Mouse (Mus musculus) embryonic facial prominence, embryonic 15.5 days (tissue): ENCODE measurements around the gene Tiam1. TPM values are rescaled to one million over a fixed set of nuclear protein-coding genes. Genes with fewer than 3 reads are reported as not detected.

Experiments
- ATAC-seq: fragments of 200-750 bp; cut with Nextera tagmentation; 2 replicates; pipeline ENCODE4 v1.8.0; 2017; ENCODE audit warnings: low read depth, moderate TSS enrichment; ENCODE audit not compliant: insufficient number of reproducible peaks, low FRiP score, low TSS enrichment
- H3K27ac ChIP-seq: fragments of 300-500 bp; sonication (generic); replicated peaks from 2 replicates; pipeline ENCODE4 v1.5.1; 2015; ENCODE audit warnings: mild to moderate bottlenecking, inconsistent platforms
- H3K27me3 ChIP-seq: fragments of 300-500 bp; sonication (generic); 2 replicates; pipeline ENCODE4 v1.6.1; 2015; ENCODE audit warnings: inconsistent platforms
- H3K36me3 ChIP-seq: fragments of 300-500 bp; sonication (generic); 2 replicates; pipeline ENCODE4 v1.6.1; 2015; ENCODE audit warnings: mild to moderate bottlenecking, inconsistent platforms
- H3K4me1 ChIP-seq: fragments of 300-500 bp; sonication (generic); 2 replicates; pipeline ENCODE4 v1.6.1; 2015; ENCODE audit warnings: inconsistent platforms
- H3K4me2 ChIP-seq: fragments of 300-500 bp; sonication (generic); replicated peaks from 2 replicates; pipeline ENCODE4 v1.6.1; 2015; ENCODE audit warnings: mild to moderate bottlenecking, inconsistent platforms
- H3K4me3 ChIP-seq: fragments of 300-500 bp; sonication (generic); replicated peaks from 2 replicates; pipeline ENCODE4 v1.5.1; 2015; ENCODE audit warnings: mild to moderate bottlenecking, inconsistent platforms
- H3K9ac ChIP-seq: fragments of 300-500 bp; sonication (generic); 2 replicates; pipeline ENCODE4 v1.6.1; 2015; ENCODE audit warnings: inconsistent platforms
- H3K9me3 ChIP-seq: fragments of 300-500 bp; sonication (generic); replicated peaks from 2 replicates; pipeline ENCODE4 v1.6.1; 2016; ENCODE audit warnings: inconsistent platforms
- WGBS: fragments of 180-500 bp; shearing (Covaris S2); methylation state at CpG from one replicate; pipeline ENCODE4 v1.1.7; 2015; 5-methylcytosine and 5-hydroxymethylcytosine counted together
- polyA plus RNA-seq: library from polyadenylated mRNA; unstranded; fragments of >200 nt; fragmentation: Nextera tagmentation; extraction: Ambion mirVana; gene quantifications from 2 replicates; pipeline ENCODE4 v1.2.1, GENCODE M21; 2015

The Tiam1 gene
- polyA plus RNA-seq, 1 experiment from 2014 or later = 45.3 TPM

DNA sequence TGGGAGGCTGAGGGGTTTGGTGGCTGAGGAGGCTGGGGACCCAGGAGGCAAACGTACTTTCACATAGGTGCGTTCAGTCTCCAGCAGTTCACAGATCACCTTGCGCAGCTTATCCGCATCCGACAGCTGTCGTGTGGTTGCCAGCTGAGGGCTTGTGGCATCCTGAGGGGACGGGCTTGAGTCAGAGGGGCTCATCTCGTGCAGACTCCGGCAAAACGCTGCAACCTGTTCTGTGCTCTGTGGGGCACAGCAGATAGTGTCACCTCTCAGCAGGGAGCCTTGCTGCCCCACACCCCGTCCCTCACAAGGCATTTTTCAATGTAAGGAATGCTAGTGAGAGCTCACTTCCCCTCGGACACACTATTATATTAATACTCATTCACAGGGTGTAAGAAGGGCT, 330.7 kb downstream of the Tiam1 start:
- H3K36me3 ChIP-seq = peaks cover 26% of the 10 kb centered on the region
- 77% methylated on average over 12 of the region's 12 CpGs for WGBS

DNA sequence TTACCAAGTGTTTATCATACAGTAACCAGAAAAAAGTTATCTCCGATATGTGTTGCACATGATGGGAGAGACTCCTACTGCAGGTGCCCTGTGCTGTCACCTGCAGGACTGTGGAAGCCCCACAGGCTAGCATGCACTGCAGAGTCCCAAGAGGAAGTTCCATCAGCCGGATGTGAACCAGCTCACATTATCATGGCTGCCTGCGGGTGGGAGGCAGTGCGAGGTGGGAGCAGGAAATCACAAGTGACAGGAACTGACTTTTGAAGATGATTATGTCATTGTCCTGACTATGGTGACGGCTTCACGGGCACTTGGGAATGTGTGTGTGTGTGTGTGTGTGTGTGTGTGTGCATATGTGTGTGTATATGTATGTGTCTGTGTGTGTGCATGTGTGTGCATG, 333.2 kb downstream of the Tiam1 start:
- Histone ChIP-seq H3K9ac (no peak overlapping the region), H3K36me3 (peaks cover 26% of the 10 kb centered on the region), H3K4me1 (peaks cover 6% of the 10 kb centered on the region; the same call in 1 of the 2 replicates), H3K4me2 (no peak overlapping the region), H3K27me3 (no peaks in the 10 kb centered on the region), H3K4me3 (no peak overlapping the region), H3K9me3 (no peaks in the 10 kb centered on the region), H3K27ac (no peak overlapping the region)
- WGBS = 86% methylated on average over 6 of the region's 6 CpGs
- no peak for ATAC-seq

More for the DNA sequence above, 330.7 kb downstream of the Tiam1 start:
- H3K4me1 ChIP-seq = peaks cover 10% of the 10 kb centered on the region; the same call in 1 of the 2 replicates
- no peak overlapping the region for H3K27ac ChIP-seq
- no peak overlapping the region for H3K4me3 ChIP-seq
- H3K9me3 ChIP-seq = no peaks in the 10 kb centered on the region
- ATAC-seq = no peak
- no peak overlapping the region for H3K9ac ChIP-seq
- H3K27me3 ChIP-seq = no peaks in the 10 kb centered on the region
- H3K4me2 ChIP-seq = no peak overlapping the region

DNA sequence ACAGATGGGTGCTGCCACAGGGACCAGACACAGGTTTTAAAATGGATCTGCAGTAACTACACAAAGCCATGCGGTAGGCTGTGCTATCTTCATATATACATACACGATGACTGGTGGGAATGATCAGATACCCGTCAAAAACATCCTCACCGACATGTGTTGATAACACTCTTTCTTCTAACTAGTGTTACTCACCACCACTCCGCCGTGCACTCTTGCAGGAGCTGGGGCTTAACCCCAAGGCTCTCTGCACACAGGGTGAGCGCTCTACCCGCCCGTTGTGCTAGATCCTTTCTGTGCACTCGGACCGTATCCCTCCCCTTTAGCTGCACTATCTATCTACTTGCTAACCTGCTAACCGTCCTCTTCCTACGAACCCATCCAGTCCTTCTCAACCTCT, 335.4 kb downstream of the Tiam1 start:
- Histone ChIP-seq H3K9me3 (no peaks in the 10 kb centered on the region), H3K9ac (no peak overlapping the region), H3K27me3 (no peaks in the 10 kb centered on the region), H3K4me1 (peaks cover 6% of the 10 kb centered on the region; the same call in 1 of the 2 replicates), H3K36me3 (peaks cover 47% of the 10 kb centered on the region), H3K4me3 (no peak overlapping the region), H3K27ac (no peak overlapping the region), H3K4me2 (no peak overlapping the region)
- ATAC-seq = no peak
- WGBS = 79% methylated on average over 13 of the region's 13 CpGs

DNA sequence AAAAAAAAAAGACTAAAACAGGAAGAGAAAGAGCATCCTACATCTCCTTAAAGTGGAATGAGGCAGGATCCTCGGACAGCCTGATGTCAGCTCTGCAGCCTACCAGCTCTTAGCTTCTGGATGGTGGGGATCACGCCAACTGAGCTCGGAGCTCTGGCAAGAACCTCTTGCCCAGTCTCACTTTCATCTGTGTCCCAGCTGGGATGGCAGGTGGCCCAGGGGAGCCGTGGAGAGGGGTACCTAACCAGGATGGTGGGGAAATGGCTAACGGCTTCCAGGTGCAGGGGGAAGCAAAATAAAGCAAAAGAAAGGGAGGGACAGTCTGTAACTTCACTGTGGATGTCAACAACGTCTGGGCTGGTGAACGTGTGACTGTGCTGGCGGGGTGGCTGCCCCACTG, 337.6 kb downstream of the Tiam1 start:
- no peak overlapping the region for H3K27ac ChIP-seq
- no peak overlapping the region for H3K4me2 ChIP-seq
- H3K9me3 ChIP-seq = no peaks in the 10 kb centered on the region
- ATAC-seq = no peak
- WGBS = 44% methylated on average over 8 of the region's 8 CpGs
- H3K4me3 ChIP-seq = no peak overlapping the region
- peaks cover 6% of the 10 kb centered on the region; the same call in 1 of the 2 replicates for H3K4me1 ChIP-seq
- H3K36me3 ChIP-seq = peaks cover 42% of the 10 kb centered on the region
- H3K27me3 ChIP-seq = no peaks in the 10 kb centered on the region
- H3K9ac ChIP-seq = no peak overlapping the region

DNA sequence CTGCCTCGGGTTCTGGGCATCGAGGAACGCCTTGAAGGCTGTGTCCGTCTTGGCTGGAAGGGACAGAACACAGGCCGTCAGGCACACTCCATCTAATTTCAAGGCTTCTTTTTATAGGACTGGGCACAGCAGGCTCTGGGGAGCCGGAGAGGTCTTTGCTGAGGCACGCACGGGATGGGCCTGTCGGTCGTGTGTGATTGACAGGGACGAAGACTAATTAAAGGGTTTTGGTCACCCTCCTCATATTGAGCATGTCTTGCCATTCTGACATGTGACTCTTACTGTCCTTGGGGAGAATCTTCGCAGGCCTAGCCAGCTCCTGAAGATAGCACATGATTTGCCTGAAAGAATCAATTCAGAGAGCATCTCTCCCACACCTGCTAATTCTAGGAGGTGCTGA, 338.4 kb downstream of the Tiam1 start:
- H3K9me3 ChIP-seq = no peaks in the 10 kb centered on the region
- peaks cover 41% of the 10 kb centered on the region for H3K36me3 ChIP-seq
- no peak overlapping the region for H3K4me2 ChIP-seq
- 71% methylated on average over 12 of the region's 12 CpGs for WGBS
- H3K27ac ChIP-seq = no peak overlapping the region
- H3K27me3 ChIP-seq = no peaks in the 10 kb centered on the region
- ATAC-seq = no peak
- no peak overlapping the region for H3K9ac ChIP-seq
- H3K4me1 ChIP-seq = peaks cover 6% of the 10 kb centered on the region; the same call in 1 of the 2 replicates
- no peak overlapping the region for H3K4me3 ChIP-seq

DNA sequence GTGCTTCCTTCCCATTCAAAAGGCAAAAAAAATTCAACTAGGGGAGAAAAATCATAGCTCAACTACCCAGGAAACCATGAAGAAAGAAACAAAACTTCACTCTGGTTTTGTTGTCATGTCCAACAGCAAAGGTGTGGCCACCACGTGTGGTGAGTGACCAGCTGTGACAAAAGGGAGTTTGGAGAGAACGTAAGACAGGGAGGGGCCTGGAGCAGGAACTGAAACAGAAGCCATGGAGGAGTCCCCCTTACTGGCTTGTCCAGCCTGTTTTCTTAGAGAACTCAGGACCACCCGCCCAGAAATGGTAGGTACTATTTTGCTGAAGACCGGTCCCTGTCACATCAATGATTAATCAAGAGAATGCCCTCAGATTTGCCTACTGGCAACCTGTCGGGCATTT, 342.1 kb downstream of the Tiam1 start:
- Histone ChIP-seq H3K36me3 (peaks cover 48% of the 10 kb centered on the region), H3K4me1 (0 out of 2 replicates have a peak, but pooled peaks cover 3% of the 10 kb centered on the region), H3K4me3 (no peak overlapping the region), H3K27me3 (no peaks in the 10 kb centered on the region), H3K4me2 (no peak overlapping the region), H3K9me3 (no peaks in the 10 kb centered on the region), H3K9ac (no peak overlapping the region), H3K27ac (no peak overlapping the region)
- 80% methylated on average over 5 of the region's 5 CpGs for WGBS
- no peak for ATAC-seq

DNA sequence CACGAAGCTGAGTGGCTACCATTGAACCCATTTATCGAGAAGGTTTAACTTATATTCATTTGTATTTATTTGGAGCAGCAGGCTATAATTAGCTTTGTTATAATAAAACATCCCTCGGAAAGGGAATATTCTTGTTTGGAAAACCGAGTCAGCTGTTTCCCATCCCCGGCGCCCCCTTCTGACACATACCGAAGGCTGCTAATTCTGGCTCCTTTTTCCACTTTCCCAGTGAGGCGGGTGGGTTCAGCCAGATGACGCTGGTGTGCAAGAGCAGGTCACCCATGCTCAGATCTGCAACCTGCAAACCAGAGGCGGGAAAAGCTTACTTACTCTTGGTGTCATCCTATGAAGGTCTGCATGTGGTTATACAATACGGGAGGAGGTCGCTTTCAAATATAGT, 343.8 kb downstream of the Tiam1 start:
- Histone ChIP-seq H3K4me3 (no peak overlapping the region), H3K4me2 (no peak overlapping the region), H3K9me3 (no peaks in the 10 kb centered on the region), H3K27me3 (no peaks in the 10 kb centered on the region), H3K36me3 (peaks cover 43% of the 10 kb centered on the region), H3K27ac (no peak overlapping the region), H3K9ac (no peak overlapping the region), H3K4me1 (0 out of 2 replicates have a peak, but pooled peaks cover 4% of the 10 kb centered on the region)
- WGBS = 75% methylated on average over 12 of the region's 12 CpGs
- no peak for ATAC-seq

DNA sequence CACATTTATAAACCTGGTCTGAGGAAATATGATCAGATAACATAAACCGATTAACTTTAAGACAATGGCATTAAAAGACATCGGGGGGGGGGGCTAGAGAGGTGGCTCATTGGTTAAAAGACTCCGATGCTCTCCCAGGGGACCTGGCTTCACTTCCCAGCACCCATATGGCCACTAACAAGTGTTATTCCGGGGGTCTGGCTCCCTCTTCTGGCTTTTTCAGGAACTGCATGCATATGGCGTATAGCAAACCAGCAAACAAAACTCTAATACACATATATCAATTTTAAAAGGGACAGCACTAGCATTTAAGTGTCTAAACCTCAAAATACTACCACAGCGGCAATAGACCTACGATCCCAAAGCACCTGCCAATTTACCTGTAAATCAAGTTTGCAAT, 347.0 kb downstream of the Tiam1 start:
- H3K4me1 ChIP-seq = 0 out of 2 replicates have a peak, but pooled peaks cover 4% of the 10 kb centered on the region
- peaks cover 40% of the 10 kb centered on the region for H3K36me3 ChIP-seq
- H3K27ac ChIP-seq = no peak overlapping the region
- H3K9me3 ChIP-seq = no peaks in the 10 kb centered on the region
- no peak for ATAC-seq
- H3K9ac ChIP-seq = no peak overlapping the region
- no peak overlapping the region for H3K4me3 ChIP-seq
- H3K27me3 ChIP-seq = no peaks in the 10 kb centered on the region
- H3K4me2 ChIP-seq = no peak overlapping the region
- WGBS = 84% methylated on average over 7 of the region's 7 CpGs

DNA sequence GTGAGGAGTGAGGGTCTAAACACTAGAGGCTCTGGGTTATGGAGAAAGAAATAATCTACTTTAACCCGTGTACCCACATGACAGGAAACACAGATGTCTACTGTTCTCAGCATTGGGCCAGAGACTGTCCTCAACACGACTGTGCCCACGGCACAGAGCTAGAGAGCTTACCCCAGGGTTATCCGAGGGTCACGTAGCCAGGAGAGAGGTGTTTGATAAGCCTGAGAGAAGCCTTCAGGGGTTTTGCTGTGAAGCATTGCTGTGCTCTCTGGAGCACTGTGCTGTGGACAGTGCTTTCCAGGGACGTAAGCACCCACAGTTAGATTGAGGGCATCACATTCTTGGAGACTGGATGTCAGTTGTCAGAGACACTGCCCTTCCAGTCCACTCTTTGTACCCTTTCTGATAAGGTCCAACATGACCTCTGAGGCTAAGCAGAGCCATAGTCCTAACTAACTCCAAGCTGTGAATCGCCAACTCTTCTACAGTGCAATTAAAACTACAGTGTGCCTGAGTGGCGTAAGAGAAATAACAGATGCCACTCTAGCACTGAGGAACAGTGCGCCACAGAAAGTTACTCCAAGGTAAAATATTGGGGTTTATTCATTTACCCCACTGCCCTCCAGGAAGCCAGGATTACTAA, 353.7 kb downstream of the Tiam1 start:
- no peak overlapping the region for H3K9ac ChIP-seq
- H3K36me3 ChIP-seq = peaks cover 36% of the 10 kb centered on the region
- WGBS = 84% methylated on average over 9 of the region's 9 CpGs
- no peak overlapping the region for H3K27ac ChIP-seq
- H3K9me3 ChIP-seq = no peaks in the 10 kb centered on the region
- H3K4me1 ChIP-seq = no peaks in the 10 kb centered on the region
- H3K27me3 ChIP-seq = no peaks in the 10 kb centered on the region
- no peak overlapping the region for H3K4me2 ChIP-seq
- no peak overlapping the region for H3K4me3 ChIP-seq
- no peak for ATAC-seq

DNA sequence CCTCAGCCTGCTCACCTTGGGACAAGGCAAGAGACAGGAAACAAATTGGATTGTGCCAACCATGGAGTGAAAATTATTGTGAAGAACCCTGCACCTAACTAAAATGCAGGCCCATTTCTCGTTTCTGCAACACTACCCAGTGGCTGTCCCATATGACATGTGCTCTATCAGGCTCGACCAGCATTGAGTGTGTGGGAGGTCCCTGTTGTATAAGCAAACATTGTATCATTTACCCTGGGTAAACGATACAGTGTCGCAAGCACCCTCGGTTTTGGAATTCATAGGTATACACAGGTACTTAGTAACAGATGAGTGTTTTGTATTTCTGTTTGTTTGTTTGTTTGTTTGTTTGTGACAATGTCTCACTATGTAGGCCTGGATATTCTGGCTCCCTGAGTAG, 357.8 kb downstream of the Tiam1 start:
- H3K4me3 ChIP-seq = no peak overlapping the region
- no peak for ATAC-seq
- H3K27ac ChIP-seq = no peak overlapping the region
- H3K4me1 ChIP-seq = no peaks in the 10 kb centered on the region
- no peak overlapping the region for H3K9ac ChIP-seq
- WGBS = 75% methylated on average over 5 of the region's 5 CpGs
- H3K4me2 ChIP-seq = no peak overlapping the region
- peaks cover 13% of the 10 kb centered on the region; the same call in 1 of the 2 replicates for H3K36me3 ChIP-seq
- no peaks in the 10 kb centered on the region for H3K27me3 ChIP-seq
- H3K9me3 ChIP-seq = no peaks in the 10 kb centered on the region

DNA sequence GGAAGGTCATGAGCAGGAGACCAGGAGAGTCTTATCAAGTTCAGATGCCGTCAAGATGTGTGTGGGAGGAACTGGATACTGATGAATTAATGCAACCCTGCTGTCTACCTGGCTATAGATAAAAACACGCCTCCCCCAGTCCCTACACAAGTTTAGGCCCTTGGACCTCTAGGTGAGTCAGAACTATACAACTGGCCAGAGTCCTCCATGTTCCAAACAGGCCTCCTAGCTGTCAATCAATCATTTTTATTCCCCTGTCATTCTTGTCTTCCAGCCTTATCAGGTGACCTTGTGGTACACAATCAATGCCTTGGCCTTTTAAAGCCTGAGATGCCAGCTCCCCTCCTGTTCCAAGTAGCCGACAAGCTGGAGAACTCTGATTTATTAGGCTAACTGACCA, 363.9 kb downstream of the Tiam1 start:
- Histone ChIP-seq H3K4me1 (no peaks in the 10 kb centered on the region), H3K27me3 (no peaks in the 10 kb centered on the region), H3K4me2 (no peak overlapping the region), H3K9ac (no peak overlapping the region), H3K9me3 (no peaks in the 10 kb centered on the region), H3K36me3 (no peaks in the 10 kb centered on the region; the same call in 1 of the 2 replicates), H3K27ac (no peak overlapping the region), H3K4me3 (no peak overlapping the region)
- WGBS = 88% methylated on average over 3 of the region's 3 CpGs
- ATAC-seq = no peak

DNA sequence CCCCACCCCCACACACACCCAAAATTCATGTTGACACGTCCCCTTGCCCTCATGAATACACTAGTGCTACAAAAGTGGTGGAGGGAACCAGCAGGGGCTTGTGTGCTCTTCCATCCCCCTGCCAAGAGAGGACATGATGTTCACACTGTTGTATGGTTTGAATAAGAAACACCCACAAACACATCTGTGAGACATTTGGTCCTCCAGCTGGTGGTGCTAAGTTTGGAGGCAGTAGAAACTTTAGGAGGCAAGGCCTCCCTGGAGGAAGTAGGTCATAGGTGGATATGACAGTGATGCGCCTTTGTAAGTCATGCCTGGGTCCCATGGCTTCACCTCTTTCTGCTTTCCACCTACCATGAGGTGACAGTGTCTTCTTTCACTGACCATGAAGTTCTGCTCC, 366.1 kb downstream of the Tiam1 start:
- H3K27ac ChIP-seq = no peak overlapping the region
- H3K27me3 ChIP-seq = no peaks in the 10 kb centered on the region
- H3K9ac ChIP-seq = no peak overlapping the region
- H3K4me1 ChIP-seq = peaks cover 4% of the 10 kb centered on the region; the same call in 1 of the 2 replicates
- H3K9me3 ChIP-seq = no peaks in the 10 kb centered on the region
- 71% methylated on average over 2 of the region's 2 CpGs for WGBS
- H3K4me2 ChIP-seq = no peak overlapping the region
- no peaks in the 10 kb centered on the region for H3K36me3 ChIP-seq
- no peak overlapping the region for H3K4me3 ChIP-seq
- no peak for ATAC-seq
